Mouse (Mus musculus) forebrain, embryonic 11.5 days (tissue): ENCODE measurements around the gene Clec16a. TPM values are rescaled to one million over a fixed set of nuclear protein-coding genes. Genes with fewer than 3 reads are reported as not detected.

Source experiments
- ATAC-seq: fragments of 200-750 bp; cut with Nextera tagmentation; replicated peaks from 2 replicates; pipeline ENCODE4 v1.8.0; 2017; ENCODE audit warnings: moderate TSS enrichment; ENCODE audit not compliant: low FRiP score
- DNase-seq: peaks from one replicate; pipeline ENCODE4 v3.0.0-alpha.2; 2017; ENCODE audit warnings: low spot score
- H3K27ac ChIP-seq: fragments of 300-500 bp; sonication (generic); 2 replicates; pipeline ENCODE4 v1.5.1; 2014; ENCODE audit warnings: low read depth, low read length
- H3K27me3 ChIP-seq: fragments of 300-500 bp; sonication (generic); 2 replicates; pipeline ENCODE4 v1.6.1; 2014; ENCODE audit warnings: mild to moderate bottlenecking, low read length, mixed read lengths; ENCODE audit not compliant: control insufficient read depth, insufficient read depth
- H3K36me3 ChIP-seq: fragments of 300-500 bp; sonication (generic); 2 replicates; pipeline ENCODE4 v1.6.1; 2014; ENCODE audit warnings: mild to moderate bottlenecking, low read length, moderate library complexity, mixed read lengths; ENCODE audit not compliant: control insufficient read depth, insufficient read depth
- H3K4me1 ChIP-seq: fragments of 300-500 bp; sonication (generic); replicated peaks from 2 replicates; pipeline ENCODE4 v1.6.1; 2014; ENCODE audit warnings: low read length, mixed read lengths; ENCODE audit not compliant: control insufficient read depth, insufficient read depth
- H3K4me2 ChIP-seq: fragments of 300-500 bp; sonication (generic); 2 replicates; pipeline ENCODE4 v1.6.1; 2014; ENCODE audit warnings: low read depth, mild to moderate bottlenecking, low read length, moderate library complexity, mixed read lengths; ENCODE audit not compliant: severe bottlenecking
- H3K4me3 ChIP-seq: fragments of 300-500 bp; sonication (generic); 2 replicates; pipeline ENCODE4 v1.5.1; 2014; ENCODE audit warnings: low read depth, low read length
- H3K9ac ChIP-seq: fragments of 300-500 bp; sonication (generic); 2 replicates; pipeline ENCODE4 v1.6.1; 2014; ENCODE audit warnings: low read length
- H3K9me3 ChIP-seq: fragments of 300-500 bp; sonication (generic); 2 replicates; pipeline ENCODE4 v1.6.1; 2016; ENCODE audit warnings: low read length, mixed read lengths; ENCODE audit not compliant: control insufficient read depth
- WGBS: fragments of 180-500 bp; shearing (Covaris S2); extraction: QIAGEN DNeasy Blood & Tissue Kit; methylation state at CpG from one replicate; pipeline ENCODE4 v1.1.7; 2014; 5-methylcytosine and 5-hydroxymethylcytosine counted together
- polyA plus RNA-seq: library from polyadenylated mRNA; unstranded; fragments of >200 nt; fragmentation: Nextera tagmentation; extraction: Ambion mirVana; gene quantifications from 2 replicates; pipeline ENCODE4 v1.2.1, GENCODE M21; 2014

Gene Clec16a
- polyA plus RNA-seq, 1 experiment from 2014 or later = 44.6 TPM

GRCm38 (mm10) chr16:10525610-10525980 is 19.5 kb upstream of the Clec16a start:
- Histone ChIP-seq H3K9ac (no peak overlapping the region), H3K27ac (no peak overlapping the region), H3K4me1 (no peaks in the 10 kb centered on the region), H3K27me3 (no peaks in the 10 kb centered on the region), H3K4me3 (no peak overlapping the region), H3K9me3 (no peaks in the 10 kb centered on the region), H3K36me3 (no peaks in the 10 kb centered on the region), H3K4me2 (no peak overlapping the region)
- ATAC-seq = no peak
- 72% methylated on average over 2 of the region's 2 CpGs for WGBS
- DNase-seq = no peak

- Histone ChIP-seq H3K4me3 (no peak overlapping the region), H3K27ac (no peak overlapping the region), H3K4me2 (no peak overlapping the region), H3K9ac (no peak overlapping the region), H3K27me3 (no peaks in the 10 kb centered on the region), H3K36me3 (no peaks in the 10 kb centered on the region), H3K9me3 (no peaks in the 10 kb centered on the region), H3K4me1 (no peaks in the 10 kb centered on the region)
- DNase-seq (no peak), ATAC-seq (no peak)
- 84% methylated on average over 6 of the region's 6 CpGs for WGBS
Observed at GRCm38 (mm10) chr16:10527046-10527644, 18.0 kb upstream of the Clec16a start.

- Histone ChIP-seq H3K4me1 (no peaks in the 10 kb centered on the region), H3K4me2 (no peak overlapping the region), H3K27me3 (no peaks in the 10 kb centered on the region), H3K9me3 (no peaks in the 10 kb centered on the region), H3K27ac (no peak overlapping the region), H3K9ac (no peak overlapping the region), H3K36me3 (no peaks in the 10 kb centered on the region), H3K4me3 (no peak overlapping the region)
- DNase-seq (no peak), ATAC-seq (no peak)
- 86% methylated on average over 3 of the region's 3 CpGs for WGBS
Observed at GRCm38 (mm10) chr16:10528382-10528781, 16.8 kb upstream of the Clec16a start.

GRCm38 (mm10) chr16:10530179-10530578 is 15.0 kb upstream of the Clec16a start:
- H3K27ac ChIP-seq = no peak overlapping the region
- H3K4me3 ChIP-seq = no peak overlapping the region
- DNase-seq = no peak
- H3K27me3 ChIP-seq = no peaks in the 10 kb centered on the region
- no peak overlapping the region for H3K4me2 ChIP-seq
- H3K9me3 ChIP-seq = no peaks in the 10 kb centered on the region
- H3K36me3 ChIP-seq = no peaks in the 10 kb centered on the region
- no peak for ATAC-seq
- no peaks in the 10 kb centered on the region for H3K4me1 ChIP-seq
- WGBS = 94% methylated on average over 4 of the region's 4 CpGs
- no peak overlapping the region for H3K9ac ChIP-seq

GRCm38 (mm10) chr16:10533781-10534180 is 11.4 kb upstream of the Clec16a start:
- ATAC-seq (no peak), DNase-seq (no peak)
- 92% methylated on average over 4 of the region's 4 CpGs for WGBS
- Histone ChIP-seq H3K27me3 (no peaks in the 10 kb centered on the region), H3K36me3 (no peaks in the 10 kb centered on the region), H3K4me1 (no peaks in the 10 kb centered on the region), H3K4me2 (no peak overlapping the region), H3K27ac (no peak overlapping the region), H3K9ac (no peak overlapping the region), H3K4me3 (no peak overlapping the region), H3K9me3 (no peaks in the 10 kb centered on the region)

- Histone ChIP-seq H3K9ac (no peak overlapping the region), H3K4me1 (no peaks in the 10 kb centered on the region), H3K27me3 (no peaks in the 10 kb centered on the region), H3K36me3 (no peaks in the 10 kb centered on the region), H3K9me3 (no peaks in the 10 kb centered on the region), H3K4me3 (no peak overlapping the region), H3K4me2 (no peak overlapping the region), H3K27ac (no peak overlapping the region)
- ATAC-seq (no peak), DNase-seq (no peak)
- WGBS = 84% methylated on average over 7 of the region's 7 CpGs
Observed at GRCm38 (mm10) chr16:10534567-10534966, 10.6 kb upstream of the Clec16a start.

- H3K9me3 ChIP-seq = no peaks in the 10 kb centered on the region
- peaks cover 4% of the 10 kb centered on the region for H3K4me1 ChIP-seq
- no peaks in the 10 kb centered on the region for H3K27me3 ChIP-seq
- 84% methylated on average over 5 of the region's 5 CpGs for WGBS
- no peaks in the 10 kb centered on the region for H3K36me3 ChIP-seq
- H3K4me3 ChIP-seq = no peak overlapping the region
- no peak overlapping the region for H3K9ac ChIP-seq
- H3K4me2 ChIP-seq = no peak overlapping the region
- H3K27ac ChIP-seq = no peak overlapping the region
- ATAC-seq = no peak
- no peak for DNase-seq
Observed at GRCm38 (mm10) chr16:10536323-10536722, 8.8 kb upstream of the Clec16a start.

GRCm38 (mm10) chr16:10536961-10537360 is 8.2 kb upstream of the Clec16a start:
- Histone ChIP-seq H3K4me2 (no peak overlapping the region), H3K27ac (no peak overlapping the region), H3K4me3 (no peak overlapping the region), H3K9ac (no peak overlapping the region), H3K27me3 (no peaks in the 10 kb centered on the region), H3K9me3 (no peaks in the 10 kb centered on the region), H3K36me3 (no peaks in the 10 kb centered on the region), H3K4me1 (peaks cover 9% of the 10 kb centered on the region)
- WGBS = 79% methylated on average over 3 of the region's 3 CpGs
- no peak for DNase-seq
- ATAC-seq = no peak

GRCm38 (mm10) chr16:10540763-10541597 is 4.2 kb upstream of the Clec16a start:
- Histone ChIP-seq H3K27me3 (no peaks in the 10 kb centered on the region), H3K36me3 (no peaks in the 10 kb centered on the region), H3K9me3 (no peaks in the 10 kb centered on the region), H3K27ac (no peak overlapping the region), H3K9ac (peak overlapping the region; percentile 87), H3K4me2 (peak overlapping the region; percentile 83), H3K4me1 (peaks cover 11% of the 10 kb centered on the region), H3K4me3 (peak overlapping the region; percentile 81)
- 75% methylated on average over 16 of the region's 16 CpGs for WGBS
- ATAC-seq (no peak), DNase-seq (no peak)
